Mouse (Mus musculus): Measurements from ENCODE around the gene Galnt7. TPM values are rescaled to one million over a fixed set of nuclear protein-coding genes. Genes with fewer than 3 reads are reported as not detected.

Gene Galnt7
- total and polyA plus RNA-seq, 3 experiments = 11.1 to 138 (median 18.5) TPM

- DNase-seq (ENCODE audit: low read depth, low spot score) = peak; percentile 84
- peaks cover 14 to 28% of the 10 kb centered on the region in 2 experiments for H3K4me1 ChIP-seq (ENCODE audit: control insufficient read depth in 1 of 2, insufficient read depth in 2 of 2, low read length in 2 of 2)
- no peaks in the 10 kb centered on the region for H3K27me3 ChIP-seq (ENCODE audit: control insufficient read depth in 1 of 2, insufficient read depth in 2 of 2, low read length in 2 of 2)
- H3K36me3 ChIP-seq (ENCODE audit: control insufficient read depth in 1 of 2, insufficient read depth in 2 of 2, low read length in 2 of 2) = peaks cover 0 to 40% of the 10 kb centered on the region in 2 experiments; a peak in 2 of 4 replicates
- H3K9ac ChIP-seq (ENCODE audit: control insufficient read depth, low read depth, low read length, poor library complexity, severe bottlenecking) = no peak overlapping the region
- peak; percentile 96 for TF ChIP-seq ZC3H11A (IDR thresholded peaks at IDR 0.05; ENCODE audit: low read depth, low read length)
- 0 out of 2 replicates have a peak, but pooled peaks have one; percentile 29 for TF ChIP-seq SIN3A (IDR thresholded peaks at IDR 0.05; ENCODE audit: low read length)
- peak; percentile 43; the same call in 1 of the 2 replicates for TF ChIP-seq MAZ (IDR thresholded peaks at IDR 0.05; ENCODE audit: low read depth, low read length)
- TF ChIP-seq EP300 (IDR thresholded peaks at IDR 0.05; ENCODE audit: low read depth in 1 of 2, low read length in 2 of 2) = peak in 1 of 2 experiments; percentile 23; a peak in 1 of 4 replicates
- no peak for TF ChIP-seq MAFK (IDR thresholded peaks at IDR 0.05; ENCODE audit: borderline replicate concordance, low read depth, low read length)
- no peak for TF ChIP-seq MXI1 (IDR thresholded peaks at IDR 0.05; ENCODE audit: low read depth, low read length)
- peak; percentile 91 for TF ChIP-seq SMC3 (IDR thresholded peaks at IDR 0.05; ENCODE audit: low read depth, low read length)
- peak; percentile 81 to 96 (median 93) for TF ChIP-seq CTCF (IDR thresholded peaks at IDR 0.05 in 2 of 3, conservative IDR thresholded peaks at IDR 0.05 in 1 of 3; ENCODE audit: control insufficient read depth in 1 of 3, insufficient read depth in 1 of 3, low read depth in 2 of 3, low read length in 3 of 3, poor library complexity in 1 of 3, severe bottlenecking in 1 of 3)
- TF ChIP-seq NELFE (IDR thresholded peaks at IDR 0.05; ENCODE audit: low read depth, low read length) = no peak
- peak; percentile 96 for TF ChIP-seq RAD21 (IDR thresholded peaks at IDR 0.05; ENCODE audit: low read depth, low read length)
- no peak overlapping the region; a peak in 1 of 4 replicates for H3K4me3 ChIP-seq (ENCODE audit: control insufficient read depth in 1 of 2, insufficient read depth in 1 of 2, low read depth in 2 of 2, low read length in 2 of 2)
- H3K79me2 ChIP-seq (ENCODE audit: control insufficient read depth, insufficient read depth, low read length, poor library complexity) = no peaks in the 10 kb centered on the region
- H3K27ac ChIP-seq (ENCODE audit: control insufficient read depth, low read depth, low read length) = no peak overlapping the region
- H3K9me3 ChIP-seq (replicated peaks; ENCODE audit: insufficient read depth, low read length) = no peaks in the 10 kb centered on the region
These were observed 78.4 kb downstream of the Galnt7 start for GRCm38 (mm10) chr8:57574398-57574797.

DNA sequence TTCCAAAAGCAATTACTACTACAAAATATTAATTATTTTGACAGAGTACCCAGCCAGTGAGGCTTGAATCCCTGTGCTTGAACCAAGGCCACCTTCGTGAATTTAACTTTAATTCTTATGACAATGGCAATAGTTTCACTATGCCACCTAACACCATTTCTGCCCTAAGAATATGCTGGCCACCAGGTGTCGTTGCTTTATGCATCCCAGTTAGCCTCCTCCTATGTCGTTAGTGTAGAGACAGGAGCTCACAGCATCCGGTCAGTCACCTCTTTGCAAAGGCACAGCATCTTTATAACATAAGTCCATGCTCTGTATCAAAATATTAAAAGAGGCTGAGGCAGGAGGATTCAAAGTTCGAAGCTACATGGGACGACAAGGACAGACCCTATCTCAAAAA is 79.0 kb downstream of the Galnt7 start:
- Histone ChIP-seq H3K79me2 (ENCODE audit: control insufficient read depth, insufficient read depth, low read length, poor library complexity) (no peaks in the 10 kb centered on the region), H3K4me1 (ENCODE audit: control insufficient read depth in 1 of 2, insufficient read depth in 2 of 2, low read length in 2 of 2) (peaks cover 13 to 28% of the 10 kb centered on the region in 2 experiments), H3K36me3 (ENCODE audit: control insufficient read depth in 1 of 2, insufficient read depth in 2 of 2, low read length in 2 of 2) (peaks cover 0 to 38% of the 10 kb centered on the region in 2 experiments; a peak in 2 of 4 replicates), H3K27ac (ENCODE audit: control insufficient read depth, low read depth, low read length) (no peak overlapping the region), H3K27me3 (ENCODE audit: control insufficient read depth in 1 of 2, insufficient read depth in 2 of 2, low read length in 2 of 2) (no peaks in the 10 kb centered on the region), H3K4me3 (ENCODE audit: control insufficient read depth in 1 of 2, insufficient read depth in 1 of 2, low read depth in 2 of 2, low read length in 2 of 2) (no peak overlapping the region), H3K9ac (ENCODE audit: control insufficient read depth, low read depth, low read length, poor library complexity, severe bottlenecking) (no peak overlapping the region), H3K9me3 (replicated peaks; ENCODE audit: insufficient read depth, low read length) (no peaks in the 10 kb centered on the region)
- no peak for DNase-seq (ENCODE audit: low read depth, low spot score)
- TF ChIP-seq CTCF (IDR thresholded peaks at IDR 0.05 in 2 of 3, conservative IDR thresholded peaks at IDR 0.05 in 1 of 3; ENCODE audit: control insufficient read depth in 1 of 3, insufficient read depth in 1 of 3, low read depth in 2 of 3, low read length in 3 of 3, poor library complexity in 1 of 3, severe bottlenecking in 1 of 3) = peak in 1 of 3 experiments; percentile 6; a peak in 1 of 6 replicates
- no peak for TF ChIP-seq MAZ (IDR thresholded peaks at IDR 0.05; ENCODE audit: low read depth, low read length)

DNA sequence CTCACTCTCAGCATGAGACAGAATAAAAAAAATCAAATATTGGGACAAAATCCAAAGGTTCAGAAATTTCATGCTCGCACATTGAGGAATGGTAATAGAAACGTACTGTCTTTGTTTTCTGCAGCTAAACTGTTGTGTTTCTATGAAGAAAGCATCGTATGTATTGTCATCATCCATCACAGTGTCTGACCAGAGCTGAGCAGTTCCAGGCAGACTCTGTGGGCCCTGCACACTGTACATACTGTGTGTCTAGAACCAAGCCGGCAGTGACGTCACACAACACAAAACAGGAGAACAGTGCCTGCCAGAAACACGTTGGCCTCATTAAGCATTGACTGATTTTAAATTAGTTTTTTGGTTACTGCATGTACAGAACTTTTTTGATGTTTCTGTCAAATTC is 82.9 kb downstream of the Galnt7 start:
- no peaks in the 10 kb centered on the region for H3K79me2 ChIP-seq (ENCODE audit: control insufficient read depth, insufficient read depth, low read length, poor library complexity)
- H3K36me3 ChIP-seq (ENCODE audit: control insufficient read depth in 1 of 2, insufficient read depth in 2 of 2, low read length in 2 of 2) = peaks cover 0 to 14% of the 10 kb centered on the region in 2 experiments; a peak in 2 of 4 replicates
- no peaks in the 10 kb centered on the region for H3K9me3 ChIP-seq (replicated peaks; ENCODE audit: insufficient read depth, low read length)
- DNase-seq (ENCODE audit: low read depth, low spot score) = no peak
- no peak overlapping the region for H3K9ac ChIP-seq (ENCODE audit: control insufficient read depth, low read depth, low read length, poor library complexity, severe bottlenecking)
- TF ChIP-seq CHD1 (IDR thresholded peaks at IDR 0.05; ENCODE audit: low read depth, low read length) (no peak), EP300 (IDR thresholded peaks at IDR 0.05; ENCODE audit: low read depth in 1 of 2, low read length in 2 of 2) (no peak), USF2 (IDR thresholded peaks at IDR 0.05; ENCODE audit: borderline replicate concordance in 1 of 2, insufficient read depth in 1 of 2, low read depth in 1 of 2, low read length in 2 of 2) (no peak), ETS1 (IDR thresholded peaks at IDR 0.05; ENCODE audit: low read depth, low read length) (no peak), ZC3H11A (IDR thresholded peaks at IDR 0.05; ENCODE audit: low read depth, low read length) (no peak), TAL1 (IDR thresholded peaks at IDR 0.05; ENCODE audit: low read length) (no peak), ZMIZ1 (IDR thresholded peaks at IDR 0.05; ENCODE audit: low read depth, low read length) (no peak), MYC (IDR thresholded peaks at IDR 0.05; ENCODE audit: low read depth, low read length) (no peak), POLR2AphosphoS2 (IDR thresholded peaks at IDR 0.05; ENCODE audit: low read length) (no peak), RCOR1 (IDR thresholded peaks at IDR 0.05; ENCODE audit: low read depth, low read length) (no peak)
- H3K4me3 ChIP-seq (ENCODE audit: control insufficient read depth in 1 of 2, insufficient read depth in 1 of 2, low read depth in 2 of 2, low read length in 2 of 2) = no peak overlapping the region
- H3K27me3 ChIP-seq (ENCODE audit: control insufficient read depth in 1 of 2, insufficient read depth in 2 of 2, low read length in 2 of 2) = no peaks in the 10 kb centered on the region
- H3K27ac ChIP-seq (ENCODE audit: control insufficient read depth, low read depth, low read length) = no peak overlapping the region
- H3K4me1 ChIP-seq (ENCODE audit: control insufficient read depth in 1 of 2, insufficient read depth in 2 of 2, low read length in 2 of 2) = peaks cover 6 to 15% of the 10 kb centered on the region in 2 experiments

All from MEL (cell line).